Mouse (Mus musculus) ES-CJ7 (cell line): ENCODE measurements around the gene Rex1bd.
A peak's percentile ranks its signal among the peaks of the same experiment; 100 is the strongest.

Source experiments
- DNase-seq: peaks from one replicate; pipeline ENCODE4 v3.0.0; 2011; ENCODE audit warnings: low read depth, low spot score

Rex1bd gene

GRCm38 (mm10) chr8:70506328-70507026 is at the start of gene Rex1bd:
Gene Rex1bd (minus strand): TSS chr8:70506752.
- DNase-seq, result peak; percentile 99

GRCm38 (mm10) chr8:70555079-70555747 is 48.7 kb upstream of the Rex1bd start:
- peak; percentile 51 for DNase-seq

- DNase-seq, result no peak
Observed at GRCm38 (mm10) chr8:70553740-70554139, 47.2 kb upstream of the Rex1bd start.

GRCm38 (mm10) chr8:70552836-70553235 is 46.3 kb upstream of the Rex1bd start:
- DNase-seq, result no peak

GRCm38 (mm10) chr8:70551558-70552161 is 45.1 kb upstream of the Rex1bd start:
- no peak for DNase-seq

- no peak for DNase-seq
Observed at GRCm38 (mm10) chr8:70549412-70550184, 43.0 kb upstream of the Rex1bd start.

GRCm38 (mm10) chr8:70547762-70548161 is 41.2 kb upstream of the Rex1bd start:
- DNase-seq, result no peak

- DNase-seq, result no peak
Observed at GRCm38 (mm10) chr8:70546412-70546811, 39.9 kb upstream of the Rex1bd start.

GRCm38 (mm10) chr8:70544200-70544687 is 37.7 kb upstream of the Rex1bd start:
- DNase-seq, result no peak

GRCm38 (mm10) chr8:70541081-70541480 is 34.5 kb upstream of the Rex1bd start:
- DNase-seq, result no peak

GRCm38 (mm10) chr8:70540507-70541071 is 34.0 kb upstream of the Rex1bd start:
- DNase-seq, result no peak

GRCm38 (mm10) chr8:70540013-70540506 is 33.5 kb upstream of the Rex1bd start:
- DNase-seq, result no peak

GRCm38 (mm10) chr8:70539077-70539813 is 32.7 kb upstream of the Rex1bd start, which contains the start of gene Ell:
Gene Ell (plus strand): TSS chr8:70539457.
- peak; percentile 100 for DNase-seq

- peak; percentile 100 for DNase-seq
Observed at GRCm38 (mm10) chr8:70538633-70539076, 32.1 kb upstream of the Rex1bd start.

GRCm38 (mm10) chr8:70538024-70538579 is 31.6 kb upstream of the Rex1bd start:
- DNase-seq, result peak; percentile 76

GRCm38 (mm10) chr8:70535701-70536100 is 29.1 kb upstream of the Rex1bd start:
- no peak for DNase-seq

GRCm38 (mm10) chr8:70535221-70535620 is 28.7 kb upstream of the Rex1bd start:
- DNase-seq, result no peak

- DNase-seq, result no peak
Observed at GRCm38 (mm10) chr8:70534281-70534680, 27.7 kb upstream of the Rex1bd start.

GRCm38 (mm10) chr8:70530314-70530713 is 23.8 kb upstream of the Rex1bd start:
- DNase-seq, result no peak

- DNase-seq, result no peak
Observed at GRCm38 (mm10) chr8:70529741-70530161, 23.2 kb upstream of the Rex1bd start.
